Mouse (Mus musculus) heart, embryonic 13.5 days (tissue): ENCODE data around the gene Idh1. TPM values are rescaled to one million over a fixed set of nuclear protein-coding genes. Genes with fewer than 3 reads are reported as not detected.

Experiments
- ATAC-seq: fragments of 200-750 bp; cut with Nextera tagmentation; 2 replicates; pipeline ENCODE4 v1.8.0; 2017; ENCODE audit warnings: moderate TSS enrichment; ENCODE audit not compliant: insufficient number of reproducible peaks, low FRiP score, low TSS enrichment; ENCODE audit errors: extremely low read depth
- H3K27ac ChIP-seq: fragments of 300-500 bp; sonication (generic); replicated peaks from 2 replicates; pipeline ENCODE4 v1.5.1; 2015; ENCODE audit warnings: moderate library complexity, mild to moderate bottlenecking, inconsistent platforms
- H3K27me3 ChIP-seq: fragments of 300-500 bp; sonication (generic); replicated peaks from 2 replicates; pipeline ENCODE4 v1.6.1; 2015; ENCODE audit warnings: mild to moderate bottlenecking, inconsistent platforms
- H3K36me3 ChIP-seq: fragments of 300-500 bp; sonication (generic); 2 replicates; pipeline ENCODE4 v1.6.1; 2015; ENCODE audit warnings: mild to moderate bottlenecking, inconsistent platforms
- H3K4me1 ChIP-seq: fragments of 300-500 bp; sonication (generic); 2 replicates; pipeline ENCODE4 v1.6.1; 2015; ENCODE audit warnings: inconsistent platforms
- H3K4me2 ChIP-seq: fragments of 300-500 bp; sonication (generic); 2 replicates; pipeline ENCODE4 v1.6.1; 2015; ENCODE audit warnings: inconsistent platforms, mild to moderate bottlenecking, moderate library complexity
- H3K4me3 ChIP-seq: fragments of 300-500 bp; sonication (generic); 2 replicates; pipeline ENCODE4 v1.5.1; 2015; ENCODE audit warnings: moderate library complexity, mild to moderate bottlenecking, inconsistent platforms
- H3K9ac ChIP-seq: fragments of 300-500 bp; sonication (generic); 2 replicates; pipeline ENCODE4 v1.6.1; 2015; ENCODE audit warnings: inconsistent platforms, mild to moderate bottlenecking, moderate library complexity
- H3K9me3 ChIP-seq: fragments of 300-500 bp; sonication (generic); 2 replicates; pipeline ENCODE4 v1.6.1; 2016; ENCODE audit warnings: inconsistent platforms
- WGBS: fragments of 180-500 bp; shearing (Covaris S2); methylation state at CpG from one replicate; pipeline ENCODE4 v1.1.7; 2015; ENCODE audit warnings: mixed read lengths; 5-methylcytosine and 5-hydroxymethylcytosine counted together
- polyA plus RNA-seq: library from polyadenylated mRNA; unstranded; fragments of >200 nt; fragmentation: Nextera tagmentation; extraction: Ambion mirVana; gene quantifications from 2 replicates; pipeline ENCODE4 v1.2.1, GENCODE M21; 2015

The Idh1 gene
- polyA plus RNA-seq, 1 experiment from 2014 or later: 62.0 TPM

GRCm38 (mm10) chr1:65190172-65190571, 3.9 kb upstream of the Idh1 start:
- H3K4me3 ChIP-seq: no peak overlapping the region
- WGBS: 79% methylated on average over 4 of the region's 4 CpGs
- no peak for ATAC-seq

GRCm38 (mm10) chr1:65187074-65187430, 752 bp upstream of the Idh1 start:
- no peak for ATAC-seq
- H3K4me2 ChIP-seq: peak overlapping the region; percentile 94
- no peaks in the 10 kb centered on the region for H3K27me3 ChIP-seq

More at GRCm38 (mm10) chr1:65190172-65190571, 3.9 kb upstream of the Idh1 start:
- no peak overlapping the region for H3K27ac ChIP-seq
- H3K9me3 ChIP-seq: no peaks in the 10 kb centered on the region
- H3K9ac ChIP-seq: no peak overlapping the region
- no peaks in the 10 kb centered on the region for H3K27me3 ChIP-seq
- peaks cover 16% of the 10 kb centered on the region for H3K4me1 ChIP-seq
- no peak overlapping the region for H3K4me2 ChIP-seq
- peaks cover 32% of the 10 kb centered on the region for H3K36me3 ChIP-seq

GRCm38 (mm10) chr1:65185524-65186205, 635 bp downstream of the Idh1 start:
- Histone ChIP-seq H3K4me3 (peak overlapping the region; percentile 85), H3K4me2 (peak overlapping the region; percentile 94), H3K27ac (peak overlapping the region; percentile 72), H3K4me1 (peaks cover 16% of the 10 kb centered on the region), H3K9me3 (no peaks in the 10 kb centered on the region), H3K9ac (peak overlapping the region; percentile 80), H3K27me3 (no peaks in the 10 kb centered on the region), H3K36me3 (no peaks in the 10 kb centered on the region)
- 21% methylated on average over 12 of the region's 12 CpGs for WGBS
- ATAC-seq: no peak

More at GRCm38 (mm10) chr1:65187074-65187430, 752 bp upstream of the Idh1 start:
- Histone ChIP-seq H3K4me1 (peaks cover 16% of the 10 kb centered on the region), H3K27ac (peak overlapping the region; percentile 80), H3K9ac (peak overlapping the region; percentile 90), H3K9me3 (no peaks in the 10 kb centered on the region), H3K4me3 (peak overlapping the region; percentile 85), H3K36me3 (peaks cover 11% of the 10 kb centered on the region)
- WGBS: 0% methylated on average over 6 of the region's 6 CpGs

GRCm38 (mm10) chr1:65185011-65185410, 1.3 kb downstream of the Idh1 start:
- H3K4me1 ChIP-seq: peaks cover 16% of the 10 kb centered on the region
- no peaks in the 10 kb centered on the region for H3K9me3 ChIP-seq
- no peak overlapping the region for H3K9ac ChIP-seq
- H3K4me3 ChIP-seq: no peak overlapping the region
- no peaks in the 10 kb centered on the region for H3K27me3 ChIP-seq
- no peak overlapping the region for H3K27ac ChIP-seq
- WGBS: 86% methylated on average over 8 of the region's 8 CpGs
- no peak for ATAC-seq
- no peaks in the 10 kb centered on the region for H3K36me3 ChIP-seq
- no peak overlapping the region for H3K4me2 ChIP-seq

GRCm38 (mm10) chr1:65183994-65184393, 2.3 kb downstream of the Idh1 start:
- no peak overlapping the region for H3K9ac ChIP-seq
- H3K9me3 ChIP-seq: no peaks in the 10 kb centered on the region
- ATAC-seq: no peak
- H3K4me2 ChIP-seq: no peak overlapping the region
- H3K4me1 ChIP-seq: peaks cover 16% of the 10 kb centered on the region
- no peak overlapping the region for H3K27ac ChIP-seq
- no peaks in the 10 kb centered on the region for H3K36me3 ChIP-seq
- H3K27me3 ChIP-seq: no peaks in the 10 kb centered on the region
- H3K4me3 ChIP-seq: no peak overlapping the region
- 79% methylated on average over 2 of the region's 2 CpGs for WGBS

GRCm38 (mm10) chr1:65181459-65181858, 4.8 kb downstream of the Idh1 start:
- H3K36me3 ChIP-seq: no peaks in the 10 kb centered on the region
- no peak overlapping the region for H3K4me2 ChIP-seq
- H3K27ac ChIP-seq: no peak overlapping the region
- 66% methylated on average over 5 of the region's 5 CpGs for WGBS
- H3K27me3 ChIP-seq: no peaks in the 10 kb centered on the region
- peaks cover 20% of the 10 kb centered on the region for H3K4me1 ChIP-seq
- no peaks in the 10 kb centered on the region for H3K9me3 ChIP-seq
- ATAC-seq: no peak
- no peak overlapping the region for H3K4me3 ChIP-seq
- H3K9ac ChIP-seq: no peak overlapping the region

DNA sequence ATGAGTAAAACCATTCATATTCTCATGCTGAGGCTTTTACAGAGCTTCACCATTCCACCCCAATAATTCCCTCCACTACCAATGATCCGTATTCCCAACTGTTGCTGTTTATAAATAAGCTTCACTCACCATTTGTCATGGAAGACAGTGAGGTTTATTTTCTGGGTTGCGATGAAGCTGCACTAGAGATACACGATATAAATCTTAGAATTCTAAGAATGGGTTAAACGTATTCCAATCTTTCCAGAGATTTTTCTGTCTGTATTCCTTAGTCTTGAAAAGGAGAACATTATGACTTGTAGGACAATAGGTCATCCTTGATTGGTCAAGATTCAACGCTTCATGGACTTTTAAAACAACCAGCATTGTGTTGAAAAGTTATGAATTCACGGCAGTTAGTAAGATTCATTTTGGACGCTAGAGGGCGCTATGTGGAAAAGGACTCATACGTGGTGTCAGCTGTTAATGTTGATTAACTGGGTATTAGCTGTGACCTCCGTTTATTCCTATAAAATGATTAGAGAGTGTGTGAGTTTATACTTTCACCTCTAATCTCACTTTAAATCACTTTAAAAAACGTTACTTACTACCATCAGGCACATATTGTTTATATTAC, 6.6 kb downstream of the Idh1 start:
- Histone ChIP-seq H3K27me3 (no peaks in the 10 kb centered on the region), H3K4me2 (peak overlapping the region; percentile 83), H3K4me3 (peak overlapping the region; percentile 89), H3K9me3 (no peaks in the 10 kb centered on the region), H3K27ac (peak overlapping the region; percentile 94), H3K36me3 (peaks cover under 1% of the 10 kb centered on the region), H3K4me1 (peaks cover 13% of the 10 kb centered on the region), H3K9ac (peak overlapping the region; percentile 84)
- no peak for ATAC-seq
- WGBS: 4% methylated on average over 11 of the region's 11 CpGs

- peak; percentile 83 for ATAC-seq
- WGBS: under 1% methylated on average over 39 of the region's 39 CpGs
Observed at GRCm38 (mm10) chr1:65178902-65179432, 7.3 kb downstream of the Idh1 start.

GRCm38 (mm10) chr1:65178126-65178901, 8.0 kb downstream of the Idh1 start:
- Histone ChIP-seq H3K4me2 (peak overlapping the region; percentile 83), H3K9me3 (no peaks in the 10 kb centered on the region), H3K27ac (peak overlapping the region; percentile 94), H3K4me3 (peak overlapping the region; percentile 89), H3K27me3 (no peaks in the 10 kb centered on the region), H3K36me3 (peaks cover 15% of the 10 kb centered on the region), H3K9ac (peak overlapping the region; percentile 82), H3K4me1 (peaks cover 13% of the 10 kb centered on the region)
- WGBS: 4% methylated on average over 27 of the region's 27 CpGs
- ATAC-seq: peak; percentile 75

More at GRCm38 (mm10) chr1:65178902-65179432, 7.3 kb downstream of the Idh1 start:
- Histone ChIP-seq H3K4me3 (peak overlapping the region; percentile 89), H3K27me3 (no peaks in the 10 kb centered on the region), H3K9me3 (no peaks in the 10 kb centered on the region), H3K36me3 (peaks cover 8% of the 10 kb centered on the region), H3K4me1 (peaks cover 13% of the 10 kb centered on the region), H3K27ac (peak overlapping the region; percentile 94), H3K9ac (peak overlapping the region; percentile 84), H3K4me2 (peak overlapping the region; percentile 83)

- peak overlapping the region; percentile 82 for H3K9ac ChIP-seq
- H3K9me3 ChIP-seq: no peaks in the 10 kb centered on the region
- WGBS: 49% methylated on average over 3 of the region's 3 CpGs
- peaks cover 21% of the 10 kb centered on the region for H3K36me3 ChIP-seq
- peak overlapping the region; percentile 83 for H3K4me2 ChIP-seq
- peak overlapping the region; percentile 89 for H3K4me3 ChIP-seq
- no peak for ATAC-seq
- H3K27me3 ChIP-seq: no peaks in the 10 kb centered on the region
- H3K27ac ChIP-seq: peak overlapping the region; percentile 94; the same call in 1 of the 2 replicates
- peaks cover 13% of the 10 kb centered on the region for H3K4me1 ChIP-seq
Observed at GRCm38 (mm10) chr1:65177452-65177851, 8.8 kb downstream of the Idh1 start.

DNA sequence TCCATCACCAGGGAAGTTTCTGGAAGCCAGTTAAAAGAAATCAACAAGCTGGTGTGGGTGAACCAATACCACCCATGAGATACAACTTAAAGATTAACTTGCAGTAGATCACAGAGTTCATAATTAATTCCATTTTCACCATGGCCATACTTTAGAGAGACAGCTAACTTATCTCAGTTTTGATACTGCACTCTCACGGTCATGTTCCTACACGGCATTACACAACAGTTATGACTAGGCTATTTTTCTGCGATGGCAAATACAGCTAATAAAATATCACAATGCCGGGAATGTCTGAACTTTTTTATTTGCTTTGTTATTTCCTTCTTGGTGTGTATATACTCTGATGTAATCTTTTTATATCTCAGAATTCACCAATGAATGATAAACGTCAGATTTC, 9.4 kb downstream of the Idh1 start:
- Histone ChIP-seq H3K9ac (no peak overlapping the region), H3K9me3 (no peaks in the 10 kb centered on the region), H3K27ac (no peak overlapping the region), H3K4me1 (peaks cover 13% of the 10 kb centered on the region), H3K27me3 (no peaks in the 10 kb centered on the region), H3K4me3 (no peak overlapping the region), H3K36me3 (peaks cover 26% of the 10 kb centered on the region), H3K4me2 (no peak overlapping the region)
- no peak for ATAC-seq
- 66% methylated on average over 5 of the region's 5 CpGs for WGBS
